Mouse (Mus musculus): Measurements from ENCODE around the gene Zfp777. TPM values are rescaled to one million over a fixed set of nuclear protein-coding genes. Genes with fewer than 3 reads are reported as not detected.

The Zfp777 gene
- polyA plus RNA-seq, 1 experiment from 2014 or later, result 3.1 TPM

GRCm38 (mm10) chr6:48024994-48025345 lies 23.7 kb downstream of the Zfp777 start:
- 89% methylated on average over 21 of the region's 21 CpGs for WGBS
- Histone ChIP-seq H3K9me3 (ENCODE audit: control insufficient read depth, low read length) (peaks cover 37% of the 10 kb centered on the region), H3K27me3 (ENCODE audit: control insufficient read depth, insufficient read depth, low read length) (peaks cover 45% of the 10 kb centered on the region), H3K4me1 (ENCODE audit: control insufficient read depth in 2 of 2, insufficient read depth in 2 of 2, low read length in 2 of 2) (no peaks in the 10 kb centered on the region), H3K27ac (replicated peaks in 1 of 2; ENCODE audit: control insufficient read depth in 1 of 2, insufficient read depth in 1 of 2, low read depth in 2 of 2, low read length in 2 of 2) (no peak overlapping the region), H3K36me3 (ENCODE audit: control insufficient read depth, insufficient read depth, low read length) (peaks cover 79% of the 10 kb centered on the region), H3K4me3 (ENCODE audit: control insufficient read depth in 1 of 2, insufficient read depth in 1 of 2, low read depth in 1 of 2, low read length in 2 of 2) (no peak overlapping the region), H3K9ac (ENCODE audit: low read length) (no peak overlapping the region), H3K4me2 (ENCODE audit: low read length) (no peak overlapping the region)
- ATAC-seq (ENCODE audit: insufficient number of reproducible peaks, insufficient read depth, low FRiP score, low read depth), result no peak

- Histone ChIP-seq H3K9me3 (ENCODE audit: control insufficient read depth, low read length) (peaks cover 37% of the 10 kb centered on the region), H3K27me3 (ENCODE audit: control insufficient read depth, insufficient read depth, low read length) (peaks cover 47% of the 10 kb centered on the region), H3K36me3 (ENCODE audit: control insufficient read depth, insufficient read depth, low read length) (peaks cover 74% of the 10 kb centered on the region), H3K27ac (replicated peaks in 1 of 2; ENCODE audit: control insufficient read depth in 1 of 2, insufficient read depth in 1 of 2, low read depth in 2 of 2, low read length in 2 of 2) (no peak overlapping the region), H3K4me3 (ENCODE audit: control insufficient read depth in 1 of 2, insufficient read depth in 1 of 2, low read depth in 1 of 2, low read length in 2 of 2) (no peak overlapping the region), H3K4me1 (ENCODE audit: control insufficient read depth in 2 of 2, insufficient read depth in 2 of 2, low read length in 2 of 2) (no peaks in the 10 kb centered on the region), H3K9ac (ENCODE audit: low read length) (no peak overlapping the region), H3K4me2 (ENCODE audit: low read length) (no peak overlapping the region)
- ATAC-seq (ENCODE audit: insufficient number of reproducible peaks, insufficient read depth, low FRiP score, low read depth), result no peak
- WGBS, result 93% methylated on average over 43 of the region's 43 CpGs
Observed at GRCm38 (mm10) chr6:48024330-48024993, 24.2 kb downstream of the Zfp777 start.

- Histone ChIP-seq H3K4me3 (ENCODE audit: control insufficient read depth in 1 of 2, insufficient read depth in 1 of 2, low read depth in 1 of 2, low read length in 2 of 2) (no peak overlapping the region), H3K27me3 (ENCODE audit: control insufficient read depth, insufficient read depth, low read length) (peaks cover 63% of the 10 kb centered on the region), H3K9me3 (ENCODE audit: control insufficient read depth, low read length) (peaks cover 37% of the 10 kb centered on the region), H3K9ac (ENCODE audit: low read length) (no peak overlapping the region), H3K4me2 (ENCODE audit: low read length) (no peak overlapping the region), H3K36me3 (ENCODE audit: control insufficient read depth, insufficient read depth, low read length) (peaks cover 59% of the 10 kb centered on the region), H3K4me1 (ENCODE audit: control insufficient read depth in 2 of 2, insufficient read depth in 2 of 2, low read length in 2 of 2) (no peaks in the 10 kb centered on the region), H3K27ac (replicated peaks in 1 of 2; ENCODE audit: control insufficient read depth in 1 of 2, insufficient read depth in 1 of 2, low read depth in 2 of 2, low read length in 2 of 2) (no peak overlapping the region)
- ATAC-seq (ENCODE audit: insufficient number of reproducible peaks, insufficient read depth, low FRiP score, low read depth), result no peak
- 89% methylated on average over 2 of the region's 2 CpGs for WGBS
Observed at GRCm38 (mm10) chr6:48022672-48023071, 26.0 kb downstream of the Zfp777 start.

DNA sequence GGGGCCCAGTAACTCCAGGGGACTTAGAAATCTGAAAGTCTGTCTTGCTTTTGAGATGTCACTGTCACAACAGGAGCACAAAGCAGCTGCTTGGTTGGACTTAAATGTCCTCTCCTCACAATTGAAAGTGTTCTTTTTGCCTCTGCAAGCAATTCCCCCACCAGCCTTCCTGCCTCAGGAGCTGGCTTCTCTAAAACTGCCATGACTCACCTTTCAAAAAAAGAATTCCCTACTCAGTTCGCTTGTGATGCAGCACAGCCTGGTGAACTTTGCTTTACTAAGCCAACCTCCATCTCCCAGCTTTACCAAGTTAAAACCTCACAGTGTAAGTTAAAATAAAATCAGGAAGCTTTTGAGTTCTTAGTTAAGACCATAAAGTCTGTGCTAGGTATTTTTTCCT lies 27.0 kb downstream of the Zfp777 start:
- H3K9ac ChIP-seq (ENCODE audit: low read length), result no peak overlapping the region
- no peak overlapping the region for H3K27ac ChIP-seq (replicated peaks in 1 of 2; ENCODE audit: control insufficient read depth in 1 of 2, insufficient read depth in 1 of 2, low read depth in 2 of 2, low read length in 2 of 2)
- peaks cover 73% of the 10 kb centered on the region for H3K27me3 ChIP-seq (ENCODE audit: control insufficient read depth, insufficient read depth, low read length)
- 83% methylated on average over 1 of the region's 1 CpGs for WGBS
- ATAC-seq (ENCODE audit: insufficient number of reproducible peaks, insufficient read depth, low FRiP score, low read depth), result no peak
- H3K4me2 ChIP-seq (ENCODE audit: low read length), result no peak overlapping the region
- H3K4me3 ChIP-seq (ENCODE audit: control insufficient read depth in 1 of 2, insufficient read depth in 1 of 2, low read depth in 1 of 2, low read length in 2 of 2), result no peak overlapping the region
- no peaks in the 10 kb centered on the region for H3K4me1 ChIP-seq (ENCODE audit: control insufficient read depth in 2 of 2, insufficient read depth in 2 of 2, low read length in 2 of 2)
- peaks cover 49% of the 10 kb centered on the region for H3K36me3 ChIP-seq (ENCODE audit: control insufficient read depth, insufficient read depth, low read length)
- H3K9me3 ChIP-seq (ENCODE audit: control insufficient read depth, low read length), result peaks cover 37% of the 10 kb centered on the region

DNA sequence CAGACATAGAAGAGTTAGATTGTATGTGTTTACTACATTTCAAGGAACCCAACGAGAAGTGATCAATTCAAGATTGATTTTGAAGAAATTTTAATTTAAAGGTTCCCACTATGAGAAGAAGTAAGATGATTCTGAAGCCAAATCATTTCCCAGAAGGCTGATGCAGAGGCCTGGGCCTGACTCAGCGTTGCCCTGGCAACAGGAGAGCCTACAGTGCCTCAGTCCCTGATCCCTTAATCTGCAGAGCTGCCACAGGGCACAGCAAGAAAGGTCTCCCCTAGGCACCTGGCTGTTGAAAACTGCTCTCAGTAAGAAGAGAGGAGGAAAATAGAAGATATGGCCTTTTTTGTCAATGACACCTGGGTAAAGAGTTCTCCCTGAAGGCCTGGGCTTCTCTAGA lies 28.7 kb downstream of the Zfp777 start:
- no peak for ATAC-seq (ENCODE audit: insufficient number of reproducible peaks, insufficient read depth, low FRiP score, low read depth)
- Histone ChIP-seq H3K9ac (ENCODE audit: low read length) (no peak overlapping the region), H3K9me3 (ENCODE audit: control insufficient read depth, low read length) (peaks cover 21% of the 10 kb centered on the region), H3K4me3 (ENCODE audit: control insufficient read depth in 1 of 2, insufficient read depth in 1 of 2, low read depth in 1 of 2, low read length in 2 of 2) (no peak overlapping the region), H3K27ac (replicated peaks in 1 of 2; ENCODE audit: control insufficient read depth in 1 of 2, insufficient read depth in 1 of 2, low read depth in 2 of 2, low read length in 2 of 2) (no peak overlapping the region), H3K27me3 (ENCODE audit: control insufficient read depth, insufficient read depth, low read length) (peaks cover 90% of the 10 kb centered on the region), H3K4me2 (ENCODE audit: low read length) (no peak overlapping the region), H3K36me3 (ENCODE audit: control insufficient read depth, insufficient read depth, low read length) (peaks cover 33% of the 10 kb centered on the region), H3K4me1 (ENCODE audit: control insufficient read depth in 2 of 2, insufficient read depth in 2 of 2, low read length in 2 of 2) (no peaks in the 10 kb centered on the region; a peak in 1 of 4 replicates)
- 94% methylated on average over 2 of the region's 2 CpGs for WGBS

DNA sequence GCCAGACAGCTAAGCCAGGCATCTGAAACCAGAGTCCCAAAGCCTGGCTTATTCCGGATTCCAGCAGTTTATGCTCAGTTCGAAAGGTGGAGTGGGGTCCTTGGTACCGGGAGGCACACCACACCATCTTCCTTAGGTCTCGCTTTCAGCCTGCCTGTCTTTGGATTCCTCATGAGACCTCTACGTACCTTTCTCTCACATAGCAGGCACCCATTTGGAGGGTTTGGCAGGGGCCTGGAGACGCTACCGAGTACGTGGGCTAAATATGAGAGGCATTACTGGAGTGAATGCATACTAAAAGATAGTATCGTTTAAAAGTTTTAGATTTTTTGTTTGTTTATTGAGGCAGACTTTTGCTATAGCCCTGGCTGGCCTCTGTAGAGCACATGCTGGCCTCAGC lies 31.9 kb downstream of the Zfp777 start:
- Histone ChIP-seq H3K9ac (ENCODE audit: low read length) (no peak overlapping the region), H3K9me3 (ENCODE audit: control insufficient read depth, low read length) (peaks cover 3% of the 10 kb centered on the region; the same call in 1 of the 2 replicates), H3K4me2 (ENCODE audit: low read length) (no peak overlapping the region), H3K27ac (replicated peaks in 1 of 2; ENCODE audit: control insufficient read depth in 1 of 2, insufficient read depth in 1 of 2, low read depth in 2 of 2, low read length in 2 of 2) (no peak overlapping the region), H3K4me3 (ENCODE audit: control insufficient read depth in 1 of 2, insufficient read depth in 1 of 2, low read depth in 1 of 2, low read length in 2 of 2) (no peak overlapping the region), H3K4me1 (ENCODE audit: control insufficient read depth in 2 of 2, insufficient read depth in 2 of 2, low read length in 2 of 2) (no peaks in the 10 kb centered on the region; a peak in 1 of 4 replicates), H3K36me3 (ENCODE audit: control insufficient read depth, insufficient read depth, low read length) (0 out of 2 replicates have a peak, but pooled peaks cover 4% of the 10 kb centered on the region), H3K27me3 (ENCODE audit: control insufficient read depth, insufficient read depth, low read length) (peaks cover 100% of the 10 kb centered on the region)
- ATAC-seq (ENCODE audit: insufficient number of reproducible peaks, insufficient read depth, low FRiP score, low read depth), result no peak
- 88% methylated on average over 9 of the region's 9 CpGs for WGBS

GRCm38 (mm10) chr6:48016090-48016521 lies 32.6 kb downstream of the Zfp777 start:
- ATAC-seq (ENCODE audit: insufficient number of reproducible peaks, insufficient read depth, low FRiP score, low read depth), result peak; percentile 59
- 0 out of 2 replicates have a peak, but pooled peaks cover 4% of the 10 kb centered on the region for H3K36me3 ChIP-seq (ENCODE audit: control insufficient read depth, insufficient read depth, low read length)
- H3K4me1 ChIP-seq (ENCODE audit: control insufficient read depth in 2 of 2, insufficient read depth in 2 of 2, low read length in 2 of 2), result peaks cover 0 to 1% of the 10 kb centered on the region in 2 experiments; a peak in 2 of 4 replicates
- H3K27ac ChIP-seq (replicated peaks in 1 of 2; ENCODE audit: control insufficient read depth in 1 of 2, insufficient read depth in 1 of 2, low read depth in 2 of 2, low read length in 2 of 2), result no peak overlapping the region
- H3K4me3 ChIP-seq (ENCODE audit: control insufficient read depth in 1 of 2, insufficient read depth in 1 of 2, low read depth in 1 of 2, low read length in 2 of 2), result peak overlapping the region; percentile 13 to 28; a peak in 3 of 4 replicates
- H3K4me2 ChIP-seq (ENCODE audit: low read length), result peak overlapping the region; percentile 59
- H3K27me3 ChIP-seq (ENCODE audit: control insufficient read depth, insufficient read depth, low read length), result peaks cover 100% of the 10 kb centered on the region
- H3K9me3 ChIP-seq (ENCODE audit: control insufficient read depth, low read length), result peaks cover 3% of the 10 kb centered on the region; the same call in 1 of the 2 replicates
- H3K9ac ChIP-seq (ENCODE audit: low read length), result peak overlapping the region; percentile 57; the same call in 1 of the 2 replicates
- 0% methylated on average over 24 of the region's 24 CpGs for WGBS

- no peak overlapping the region for H3K27ac ChIP-seq (replicated peaks in 1 of 2; ENCODE audit: control insufficient read depth in 1 of 2, insufficient read depth in 1 of 2, low read depth in 2 of 2, low read length in 2 of 2)
- peaks cover 0 to 9% of the 10 kb centered on the region in 2 experiments; a peak in 2 of 4 replicates for H3K4me1 ChIP-seq (ENCODE audit: control insufficient read depth in 2 of 2, insufficient read depth in 2 of 2, low read length in 2 of 2)
- no peaks in the 10 kb centered on the region for H3K36me3 ChIP-seq (ENCODE audit: control insufficient read depth, insufficient read depth, low read length)
- no peak overlapping the region for H3K9ac ChIP-seq (ENCODE audit: low read length)
- 15% methylated on average over 8 of the region's 8 CpGs for WGBS
- no peak overlapping the region for H3K4me2 ChIP-seq (ENCODE audit: low read length)
- ATAC-seq (ENCODE audit: insufficient number of reproducible peaks, insufficient read depth, low FRiP score, low read depth), result peak; percentile 91
- H3K27me3 ChIP-seq (ENCODE audit: control insufficient read depth, insufficient read depth, low read length), result peaks cover 84% of the 10 kb centered on the region
- H3K9me3 ChIP-seq (ENCODE audit: control insufficient read depth, low read length), result peaks cover 8% of the 10 kb centered on the region
- no peak overlapping the region for H3K4me3 ChIP-seq (ENCODE audit: control insufficient read depth in 1 of 2, insufficient read depth in 1 of 2, low read depth in 1 of 2, low read length in 2 of 2)
Observed at GRCm38 (mm10) chr6:48010727-48011126, 38.0 kb downstream of the Zfp777 start.
